Mouse (Mus musculus) lung, adult 2 months (tissue): ENCODE data around the gene Slc5a1.

Source experiments
- CTCF ChIP-seq: fragments of 200-500 bp; IDR thresholded peaks from 2 replicates; pipeline ENCODE4 v1.5.1; 2011; ENCODE audit warnings: mild to moderate bottlenecking, low read length, control low read depth; ENCODE audit not compliant: insufficient read depth
- POLR2A ChIP-seq: fragments of 200-500 bp; IDR thresholded peaks from 2 replicates; pipeline ENCODE4 v1.6.1; 2011; ENCODE audit warnings: low read depth, mild to moderate bottlenecking, control low read depth, low read length, borderline replicate concordance; ENCODE audit errors: extremely low read depth

GRCm38 (mm10) chr5:33123658-33124057 is 19.6 kb downstream of the Slc5a1 start:
- TF ChIP-seq CTCF: no peak
- TF ChIP-seq POLR2A: no peak
